Mouse (Mus musculus) hindbrain, embryonic 10.5 days (tissue): ENCODE measurements at regions not wholly inside any gene's neighbourhood (a gene's known extent, or its start where the extent isn't known, plus 50 kb on each side); places are given as distances from the start of the nearest gene placed in this dataset.

ENCODE experiments used
- DNase-seq: peaks from one replicate; pipeline ENCODE4 v3.0.0-alpha.2; 2017; ENCODE audit warnings: low spot score
- H3K27ac ChIP-seq: fragments of 300-500 bp; sonication (generic); 2 replicates; pipeline ENCODE4 v1.5.1; 2016; ENCODE audit warnings: mild to moderate bottlenecking, moderate library complexity
- H3K27me3 ChIP-seq: fragments of 300-500 bp; sonication (generic); 2 replicates; pipeline ENCODE4 v1.6.1; 2016; ENCODE audit warnings: mild to moderate bottlenecking; ENCODE audit not compliant: poor library complexity, insufficient read depth, severe bottlenecking
- H3K36me3 ChIP-seq: fragments of 300-500 bp; sonication (generic); 2 replicates; pipeline ENCODE4 v1.6.1; 2016; ENCODE audit warnings: mild to moderate bottlenecking, moderate library complexity
- H3K4me1 ChIP-seq: fragments of 300-500 bp; sonication (generic); replicated peaks from 2 replicates; pipeline ENCODE4 v1.6.1; 2016; ENCODE audit warnings: mild to moderate bottlenecking
- H3K4me3 ChIP-seq: fragments of 300-500 bp; sonication (generic); 2 replicates; pipeline ENCODE4 v1.5.1; 2016; ENCODE audit warnings: mild to moderate bottlenecking, moderate library complexity
- H3K9me3 ChIP-seq: fragments of 300-500 bp; sonication (generic); 2 replicates; pipeline ENCODE4 v1.6.1; 2016; ENCODE audit warnings: mild to moderate bottlenecking, moderate library complexity
- WGBS: fragments of 180-500 bp; shearing (Covaris S2); methylation state at CpG from one replicate; pipeline ENCODE4 v1.1.7; 2016; 5-methylcytosine and 5-hydroxymethylcytosine counted together

GRCm38 (mm10) chr15:31869673-31870417 is 268.2 kb downstream of the Fam173b start:
- no peaks in the 10 kb centered on the region for H3K9me3 ChIP-seq
- H3K4me1 ChIP-seq = no peaks in the 10 kb centered on the region
- no peaks in the 10 kb centered on the region for H3K36me3 ChIP-seq
- WGBS = 67% methylated on average over 14 of the region's 14 CpGs
- H3K4me3 ChIP-seq = no peak overlapping the region
- H3K27me3 ChIP-seq = no peaks in the 10 kb centered on the region
- peak; percentile 16 for DNase-seq
- H3K27ac ChIP-seq = no peak overlapping the region

DNA sequence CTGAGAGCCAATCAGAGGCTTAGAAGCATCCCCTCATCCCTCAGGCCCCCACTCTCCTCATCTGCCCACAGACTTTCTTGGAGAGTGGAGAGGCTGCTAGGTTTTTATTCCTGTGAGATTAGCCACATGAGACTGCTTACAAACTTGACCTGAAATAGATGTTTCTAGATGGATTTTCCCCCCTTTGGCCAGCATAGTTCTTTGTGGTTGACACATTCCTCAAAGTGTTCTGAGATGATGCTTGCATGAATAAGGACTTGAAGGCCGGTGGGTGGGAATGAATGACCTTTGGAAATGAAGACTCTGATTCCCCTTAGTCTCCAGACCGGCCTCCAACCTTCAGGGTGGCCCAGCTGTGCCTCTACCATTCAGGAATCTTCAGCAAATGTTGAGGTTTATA is 273.8 kb downstream of the Fam173b start:
- Histone ChIP-seq H3K4me3 (no peak overlapping the region), H3K9me3 (no peaks in the 10 kb centered on the region), H3K4me1 (no peaks in the 10 kb centered on the region), H3K27me3 (no peaks in the 10 kb centered on the region), H3K36me3 (no peaks in the 10 kb centered on the region), H3K27ac (no peak overlapping the region)
- no peak for DNase-seq
- 90% methylated on average over 2 of the region's 2 CpGs for WGBS

GRCm38 (mm10) chr15:31880479-31880878 is 278.8 kb downstream of the Fam173b start:
- no peak for DNase-seq
- H3K27me3 ChIP-seq = no peaks in the 10 kb centered on the region
- no peak overlapping the region for H3K4me3 ChIP-seq
- WGBS = 92% methylated on average over 9 of the region's 9 CpGs
- H3K4me1 ChIP-seq = no peaks in the 10 kb centered on the region
- no peaks in the 10 kb centered on the region for H3K36me3 ChIP-seq
- no peak overlapping the region for H3K27ac ChIP-seq
- H3K9me3 ChIP-seq = no peaks in the 10 kb centered on the region

DNA sequence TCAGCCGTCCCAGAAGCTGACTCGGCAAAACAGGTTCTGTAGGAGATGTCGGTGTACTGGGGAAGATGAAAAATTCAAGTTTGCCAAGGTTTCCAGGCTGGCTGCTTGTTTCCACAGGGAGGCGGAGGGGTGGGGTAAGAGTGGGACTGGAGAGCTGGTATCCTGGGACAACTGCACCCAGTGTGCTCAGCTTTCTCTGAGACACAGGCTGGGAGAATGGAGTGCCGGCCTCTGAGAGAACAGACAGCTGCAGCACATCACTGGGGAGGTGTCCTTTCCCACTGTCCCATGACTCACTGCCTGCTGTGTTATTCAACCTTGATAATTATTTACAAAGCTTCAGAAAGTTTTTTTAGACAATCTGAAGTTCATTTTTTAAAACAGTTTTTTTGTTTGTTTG is 280.7 kb downstream of the Fam173b start:
- no peak for DNase-seq
- H3K27me3 ChIP-seq = no peaks in the 10 kb centered on the region
- H3K4me1 ChIP-seq = no peaks in the 10 kb centered on the region
- no peak overlapping the region for H3K4me3 ChIP-seq
- no peaks in the 10 kb centered on the region for H3K9me3 ChIP-seq
- WGBS = 70% methylated on average over 5 of the region's 5 CpGs
- H3K36me3 ChIP-seq = no peaks in the 10 kb centered on the region
- no peak overlapping the region for H3K27ac ChIP-seq

DNA sequence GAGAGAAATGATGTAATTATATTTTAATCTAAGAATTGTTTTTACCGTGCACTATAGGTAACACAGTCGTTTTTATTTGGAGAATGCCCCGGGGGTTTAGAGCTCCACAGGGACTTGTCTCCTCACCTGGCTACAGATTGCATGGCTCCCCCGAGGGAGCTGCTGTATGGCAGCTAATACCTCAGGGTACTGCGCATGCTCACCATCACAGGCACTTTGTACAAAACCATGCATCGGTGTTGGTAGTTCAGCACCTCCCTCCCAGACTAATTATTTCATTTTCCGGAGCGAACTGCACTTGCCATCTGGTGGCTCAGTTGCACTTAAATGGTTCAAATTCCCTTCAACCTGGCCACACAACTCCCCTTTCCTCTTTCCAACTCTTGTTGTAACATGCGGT is 281.9 kb downstream of the Fam173b start:
- Histone ChIP-seq H3K4me1 (no peaks in the 10 kb centered on the region), H3K27ac (no peak overlapping the region), H3K27me3 (no peaks in the 10 kb centered on the region), H3K4me3 (no peak overlapping the region), H3K9me3 (no peaks in the 10 kb centered on the region), H3K36me3 (no peaks in the 10 kb centered on the region)
- DNase-seq = no peak
- WGBS = 88% methylated on average over 9 of the region's 9 CpGs

- whole genome bisulfite sequencing = 80% methylated on average over 13 of the region's 13 CpGs
- H3K27ac ChIP-seq = no peak overlapping the region
- no peaks in the 10 kb centered on the region for H3K27me3 ChIP-seq
- H3K4me1 ChIP-seq = 0 out of 2 replicates have a peak, but pooled peaks cover 6% of the 10 kb centered on the region
- H3K4me3 ChIP-seq = no peak overlapping the region
- DNase-seq = no peak
- no peaks in the 10 kb centered on the region for H3K9me3 ChIP-seq
- no peaks in the 10 kb centered on the region for H3K36me3 ChIP-seq
These were observed 278.0 kb upstream of the Tas2r119 start for GRCm38 (mm10) chr15:31898904-31899650.

- Histone ChIP-seq H3K9me3 (no peaks in the 10 kb centered on the region), H3K4me3 (no peak overlapping the region), H3K4me1 (0 out of 2 replicates have a peak, but pooled peaks cover 6% of the 10 kb centered on the region), H3K27ac (no peak overlapping the region), H3K36me3 (no peaks in the 10 kb centered on the region), H3K27me3 (no peaks in the 10 kb centered on the region)
- 67% methylated on average over 4 of the region's 4 CpGs for WGBS
- DNase-seq = no peak
These were observed 276.8 kb upstream of the Tas2r119 start for GRCm38 (mm10) chr15:31900325-31900724.

GRCm38 (mm10) chr15:31908432-31908831 is 268.7 kb upstream of the Tas2r119 start:
- WGBS = 94% methylated on average over 9 of the region's 9 CpGs
- H3K27ac ChIP-seq = no peak overlapping the region
- H3K36me3 ChIP-seq = no peaks in the 10 kb centered on the region
- no peaks in the 10 kb centered on the region for H3K9me3 ChIP-seq
- no peaks in the 10 kb centered on the region for H3K4me1 ChIP-seq
- no peak overlapping the region for H3K4me3 ChIP-seq
- H3K27me3 ChIP-seq = no peaks in the 10 kb centered on the region
- DNase-seq = no peak

DNA sequence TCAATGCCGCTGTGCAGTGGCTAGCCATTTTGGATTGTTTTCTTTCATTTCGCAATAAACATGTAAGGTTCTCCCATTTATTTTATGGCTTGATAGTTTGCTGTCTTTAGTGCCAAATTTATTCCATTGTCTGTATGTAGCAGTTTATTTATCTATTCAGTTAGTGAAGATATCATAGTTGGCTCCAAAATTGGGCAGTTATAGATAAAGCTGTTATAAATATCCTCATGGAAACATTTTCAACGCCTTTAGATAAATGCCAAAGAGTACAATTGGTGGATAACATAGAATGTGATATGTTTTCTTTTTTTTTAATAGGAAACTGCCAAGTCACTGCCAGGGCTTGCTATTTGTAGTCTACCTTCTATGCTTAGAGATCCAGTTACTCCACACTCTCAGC is 265.1 kb upstream of the Tas2r119 start:
- no peak overlapping the region for H3K4me3 ChIP-seq
- H3K27me3 ChIP-seq = no peaks in the 10 kb centered on the region
- no peaks in the 10 kb centered on the region for H3K36me3 ChIP-seq
- DNase-seq = no peak
- WGBS = 96% methylated on average over 3 of the region's 3 CpGs
- no peaks in the 10 kb centered on the region for H3K4me1 ChIP-seq
- no peak overlapping the region for H3K27ac ChIP-seq
- no peaks in the 10 kb centered on the region for H3K9me3 ChIP-seq

DNA sequence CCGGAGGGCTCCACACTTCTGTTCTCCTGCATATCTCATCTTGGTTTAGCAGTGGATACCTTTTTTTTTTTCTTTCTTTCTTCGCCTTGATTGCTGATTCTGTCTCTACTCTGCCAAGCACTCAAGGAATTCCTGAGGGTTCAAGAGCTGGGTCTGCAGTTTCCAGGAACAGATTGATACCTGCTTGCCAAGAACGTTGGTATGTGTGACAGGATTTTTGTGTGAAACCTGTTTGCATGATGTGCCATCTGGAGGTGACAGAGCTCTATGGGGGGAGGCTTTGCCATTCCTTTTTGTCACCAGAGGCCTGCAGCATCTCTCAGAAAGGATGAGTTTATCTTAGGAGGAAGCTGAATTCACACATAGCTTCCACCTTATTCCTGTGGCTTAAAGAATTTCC is 255.6 kb upstream of the Tas2r119 start:
- WGBS = 76% methylated on average over 3 of the region's 3 CpGs
- no peak overlapping the region for H3K4me3 ChIP-seq
- H3K27ac ChIP-seq = no peak overlapping the region
- H3K4me1 ChIP-seq = no peaks in the 10 kb centered on the region
- no peak for DNase-seq
- no peaks in the 10 kb centered on the region for H3K27me3 ChIP-seq
- no peaks in the 10 kb centered on the region for H3K36me3 ChIP-seq
- 0 out of 2 replicates have a peak, but pooled peaks cover 5% of the 10 kb centered on the region for H3K9me3 ChIP-seq

GRCm38 (mm10) chr15:31960301-31960700 is 216.8 kb upstream of the Tas2r119 start:
- Histone ChIP-seq H3K36me3 (no peaks in the 10 kb centered on the region), H3K27ac (no peak overlapping the region), H3K4me1 (no peaks in the 10 kb centered on the region), H3K9me3 (no peaks in the 10 kb centered on the region), H3K4me3 (no peak overlapping the region), H3K27me3 (no peaks in the 10 kb centered on the region)
- WGBS = 87% methylated on average over 4 of the region's 4 CpGs
- no peak for DNase-seq

DNA sequence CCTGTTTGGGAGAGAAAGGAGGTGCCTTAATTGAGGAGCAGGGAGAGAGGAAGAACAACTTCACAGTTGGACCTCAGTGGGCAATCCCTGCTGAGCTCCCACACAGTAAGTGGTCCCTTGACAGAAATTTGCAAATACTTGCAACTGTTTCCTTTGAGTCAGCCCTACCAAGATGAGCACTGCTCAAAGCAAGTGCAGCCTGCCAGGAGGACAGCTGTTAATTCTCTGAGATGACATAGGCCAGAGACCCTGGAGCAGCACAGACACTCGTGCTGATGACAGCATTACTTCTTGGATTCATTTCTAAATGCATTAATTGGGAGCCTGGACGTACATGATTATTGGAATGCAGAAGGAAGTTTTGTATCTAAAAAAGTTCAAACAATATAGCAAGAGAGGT is 215.1 kb upstream of the Tas2r119 start:
- no peaks in the 10 kb centered on the region for H3K4me1 ChIP-seq
- no peak for DNase-seq
- 65% methylated on average over 2 of the region's 2 CpGs for WGBS
- H3K9me3 ChIP-seq = no peaks in the 10 kb centered on the region
- H3K4me3 ChIP-seq = no peak overlapping the region
- H3K27ac ChIP-seq = no peak overlapping the region
- H3K27me3 ChIP-seq = no peaks in the 10 kb centered on the region
- H3K36me3 ChIP-seq = no peaks in the 10 kb centered on the region

- H3K27ac ChIP-seq = no peak overlapping the region
- no peaks in the 10 kb centered on the region for H3K4me1 ChIP-seq
- H3K4me3 ChIP-seq = no peak overlapping the region
- 95% methylated on average over 6 of the region's 6 CpGs for WGBS
- H3K9me3 ChIP-seq = no peaks in the 10 kb centered on the region
- DNase-seq = no peak
- no peaks in the 10 kb centered on the region for H3K27me3 ChIP-seq
- H3K36me3 ChIP-seq = no peaks in the 10 kb centered on the region
These were observed 212.2 kb upstream of the Tas2r119 start for GRCm38 (mm10) chr15:31964911-31965310.
